21 mouse cellular contexts compared by ENCODE assay signal in the genomic region with DNA sequence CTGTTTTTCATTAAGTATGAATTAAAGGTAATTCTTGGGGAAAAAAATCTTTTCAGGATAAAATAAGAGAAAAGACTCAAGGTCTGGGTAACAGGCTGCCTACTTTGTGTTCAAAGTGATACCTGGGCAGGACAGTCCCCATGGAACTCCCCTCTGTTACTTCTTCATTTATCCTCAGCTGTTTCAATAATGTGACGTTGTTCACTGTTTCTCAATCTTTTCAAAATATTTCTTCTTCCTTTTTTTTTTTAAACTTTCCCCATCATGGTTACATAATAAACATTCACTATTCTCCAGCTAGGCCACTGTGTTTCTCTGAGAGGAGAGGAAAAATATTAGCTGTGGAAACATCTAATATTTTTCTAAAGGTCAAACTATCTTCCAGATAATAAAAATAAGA.
DNase-seq lines count a peak whose midpoint lies in the region; ATAC-seq and TF ChIP-seq lines count a peak whose summit lies in the region.
"Had no signal": no experiment of that assay in that cellular context is flagged by ENCODE, and none has a peak within 500 bp of the region (broad histone marks: within the 10 kb centered on the region; RNA-seq: fewer than 3 reads in every experiment).

No protein-coding gene starts in this region.

- no peak for ATAC-seq in liver, embryonic 12.5 days
- ATAC-seq in common myeloid progenitor, adult 5-6 weeks (replicated peaks; ENCODE audit: low read depth, poor library complexity, severe bottlenecking) = peak; percentile 57
- ATAC-seq in megakaryocyte progenitor cell, adult 5-6 weeks (replicated peaks; ENCODE audit: poor library complexity) = peak; percentile 79
- ATAC-seq: forebrain, embryonic 14.5 days; hindbrain, postnatal 0 days had no signal

- H3K4me1 ChIP-seq in liver, adult 2 months (ENCODE audit: control insufficient read depth, insufficient read depth, low read length) = peaks cover 3% of the 10 kb centered on the region; the same call in 1 of the 2 replicates
- H3K4me1 ChIP-seq in liver, embryonic 12.5 days = no peaks in the 10 kb centered on the region
- H3K4me1 ChIP-seq in heart, adult 2 months (ENCODE audit: control insufficient read depth, insufficient read depth, low read length) = no peaks in the 10 kb centered on the region; the same call in 1 of the 2 replicates
- H3K4me1 ChIP-seq: embryonic facial prominence, embryonic 10.5 days; forebrain, embryonic 10.5 days; hindbrain, embryonic 13.5 days had no signal

- H3K36me3 ChIP-seq in liver, adult 2 months (ENCODE audit: control insufficient read depth, insufficient read depth, low read length) = no peaks in the 10 kb centered on the region
- H3K36me3 ChIP-seq in liver, embryonic 12.5 days = no peaks in the 10 kb centered on the region
- H3K36me3 ChIP-seq in heart, adult 2 months (ENCODE audit: control insufficient read depth, insufficient read depth, low read length) = no peaks in the 10 kb centered on the region
- H3K36me3 ChIP-seq: embryonic facial prominence, embryonic 10.5 days; forebrain, embryonic 10.5 days; G1E; hindbrain, embryonic 13.5 days had no signal

- peak; percentile 35 for DNase-seq in liver, adult 2 months (ENCODE audit: extremely low read depth, low read depth, low spot score)
- peak; percentile 52 for DNase-seq in A20 (ENCODE audit: low read depth, low spot score)
- no peak for DNase-seq in heart, adult 2 months
- DNase-seq in urinary bladder, postnatal 4 days (ENCODE audit: low spot score in 2 of 2) = no peak
- no peak for DNase-seq in kidney, postnatal 36 days
- DNase-seq: adrenal gland, postnatal 10 days; cerebellum, adult 11-12 months; cerebellum, adult 9-10 months; cerebellum, postnatal 36 days; heart, postnatal 36 days had no signal

- WGBS in liver, adult 2 months = 16% methylated on average over 1 of the region's 1 CpGs
- WGBS in liver, embryonic 12.5 days (ENCODE audit: insufficient replicate concordance) = 69% methylated on average over 1 of the region's 1 CpGs
- 54% methylated on average over 1 of the region's 1 CpGs for WGBS in heart, adult 2 months

- no peak overlapping the region for H3K27ac ChIP-seq in liver, adult 2 months (replicated peaks; ENCODE audit: insufficient read depth, low read depth, low read length)
- no peak overlapping the region for H3K27ac ChIP-seq in liver, embryonic 12.5 days
- no peak overlapping the region; the same call in 1 of the 2 replicates for H3K27ac ChIP-seq in heart, adult 2 months
- H3K27ac ChIP-seq: embryonic facial prominence, embryonic 10.5 days; forebrain, embryonic 10.5 days; hindbrain, embryonic 13.5 days; hindbrain, postnatal 0 days had no signal

- H3K27me3 ChIP-seq in liver, adult 2 months (ENCODE audit: control insufficient read depth, insufficient read depth, low read length) = no peaks in the 10 kb centered on the region
- no peaks in the 10 kb centered on the region for H3K27me3 ChIP-seq in liver, embryonic 12.5 days (replicated peaks)
- H3K27me3 ChIP-seq in heart, adult 2 months (ENCODE audit: control insufficient read depth, insufficient read depth, low read length) = no peaks in the 10 kb centered on the region
- H3K27me3 ChIP-seq: heart, embryonic 12.5 days; hindbrain, embryonic 13.5 days had no signal

- no peak for TF ChIP-seq CTCF in liver, adult 2 months (IDR thresholded peaks at IDR 0.05; ENCODE audit: low read depth, low read length)
- no peak for TF ChIP-seq CTCF in heart, adult 2 months (IDR thresholded peaks at IDR 0.05)

- H3K9ac ChIP-seq in liver, adult 2 months (ENCODE audit: low read depth, low read length) = no peak overlapping the region
- no peak overlapping the region for H3K9ac ChIP-seq in liver, embryonic 12.5 days
- no peak overlapping the region for H3K9ac ChIP-seq in heart, adult 2 months (ENCODE audit: low read depth, low read length)
- H3K9ac ChIP-seq: heart, embryonic 12.5 days; hindbrain, embryonic 13.5 days had no signal

- no peak overlapping the region for H3K4me3 ChIP-seq in liver, adult 2 months (ENCODE audit: insufficient read depth, low read depth, low read length)
- H3K4me3 ChIP-seq in liver, embryonic 12.5 days = no peak overlapping the region
- H3K4me3 ChIP-seq in heart, adult 2 months = no peak overlapping the region
- H3K4me3 ChIP-seq: embryonic facial prominence, embryonic 10.5 days; erythroblast, embryonic 14.5 days; forebrain, embryonic 10.5 days; heart, embryonic 12.5 days; hindbrain, embryonic 13.5 days had no signal

- intact Hi-C loops in heart, adult 2 months (cut with DNase I) = no loop called here

- H3K9me3 ChIP-seq in liver, embryonic 12.5 days (replicated peaks) = no peaks in the 10 kb centered on the region
- H3K9me3 ChIP-seq: embryonic facial prominence, embryonic 10.5 days; forebrain, embryonic 10.5 days; G1E; hindbrain, embryonic 13.5 days had no signal

- H3K4me2 ChIP-seq in liver, embryonic 12.5 days = no peak overlapping the region
- H3K4me2 ChIP-seq: heart, embryonic 12.5 days; hindbrain, embryonic 13.5 days had no signal

- TF ChIP-seq EP300 in heart, adult 2 months (IDR thresholded peaks at IDR 0.05; ENCODE audit: insufficient read depth, low read depth, low read length) = no peak

- no peaks in the 10 kb centered on the region for H3K79me2 ChIP-seq in liver, adult 2 months (ENCODE audit: control insufficient read depth, insufficient read depth, low read length)
- no peaks in the 10 kb centered on the region for H3K79me2 ChIP-seq in heart, adult 2 months (replicated peaks; ENCODE audit: control insufficient read depth, insufficient read depth, low read length)

- no peak for TF ChIP-seq POLR2A in liver, adult 2 months (IDR thresholded peaks at IDR 0.05; ENCODE audit: extremely low read depth, insufficient read depth, low read length)
- no peak for TF ChIP-seq POLR2A in heart, adult 2 months (IDR thresholded peaks at IDR 0.05; ENCODE audit: insufficient read depth, low read depth, low read length)

Comparison
In these comparisons a context has a peak if more than half of its experiments do, and no peak if none do; other contexts are left out.
1. DNase-seq: peak in liver, adult 2 months (single experiment) and A20 (single experiment); none in heart, adult 2 months (0 of 2), urinary bladder, postnatal 4 days (0 of 2) and kidney, postnatal 36 days (0 of 2).